Mouse (Mus musculus) forebrain, embryonic 12.5 days (tissue): ENCODE results near the gene Xab2. TPM values are rescaled to one million over a fixed set of nuclear protein-coding genes. Genes with fewer than 3 reads are reported as not detected.

Source experiments
- ATAC-seq: fragments of 200-750 bp; cut with Nextera tagmentation; 2 replicates; pipeline ENCODE4 v1.8.0; 2017; ENCODE audit warnings: moderate TSS enrichment; ENCODE audit not compliant: low FRiP score
- H3K27ac ChIP-seq: fragments of 300-500 bp; sonication (generic); 2 replicates; pipeline ENCODE4 v1.5.1; 2016; ENCODE audit warnings: mild to moderate bottlenecking
- H3K27me3 ChIP-seq: fragments of 300-500 bp; sonication (generic); 2 replicates; pipeline ENCODE4 v1.6.1; 2016; ENCODE audit warnings: mild to moderate bottlenecking
- H3K36me3 ChIP-seq: fragments of 300-500 bp; sonication (generic); replicated peaks from 2 replicates; pipeline ENCODE4 v1.6.1; 2016; ENCODE audit warnings: mild to moderate bottlenecking
- H3K4me1 ChIP-seq: fragments of 300-500 bp; sonication (generic); 2 replicates; pipeline ENCODE4 v1.6.1; 2016
- H3K4me2 ChIP-seq: fragments of 300-500 bp; sonication (generic); 2 replicates; pipeline ENCODE4 v1.6.1; 2016; ENCODE audit warnings: mild to moderate bottlenecking, moderate library complexity
- H3K4me3 ChIP-seq: fragments of 300-500 bp; sonication (generic); replicated peaks from 2 replicates; pipeline ENCODE4 v1.5.1; 2016; ENCODE audit warnings: mild to moderate bottlenecking
- H3K9ac ChIP-seq: fragments of 300-500 bp; sonication (generic); 2 replicates; pipeline ENCODE4 v1.6.1; 2016; ENCODE audit warnings: mild to moderate bottlenecking
- H3K9me3 ChIP-seq: fragments of 300-500 bp; sonication (generic); 2 replicates; pipeline ENCODE4 v1.6.1; 2016
- WGBS: fragments of 180-500 bp; shearing (Covaris S2); methylation state at CpG from one replicate; pipeline ENCODE4 v1.1.7; 2016; 5-methylcytosine and 5-hydroxymethylcytosine counted together
- polyA plus RNA-seq: library from polyadenylated mRNA; unstranded; fragments of >200 nt; fragmentation: Nextera tagmentation; extraction: Ambion mirVana; gene quantifications from 2 replicates; pipeline ENCODE4 v1.2.1, GENCODE M21; 2016

Xab2 gene
- polyA plus RNA-seq, 1 experiment from 2014 or later, result 65.8 TPM

DNA sequence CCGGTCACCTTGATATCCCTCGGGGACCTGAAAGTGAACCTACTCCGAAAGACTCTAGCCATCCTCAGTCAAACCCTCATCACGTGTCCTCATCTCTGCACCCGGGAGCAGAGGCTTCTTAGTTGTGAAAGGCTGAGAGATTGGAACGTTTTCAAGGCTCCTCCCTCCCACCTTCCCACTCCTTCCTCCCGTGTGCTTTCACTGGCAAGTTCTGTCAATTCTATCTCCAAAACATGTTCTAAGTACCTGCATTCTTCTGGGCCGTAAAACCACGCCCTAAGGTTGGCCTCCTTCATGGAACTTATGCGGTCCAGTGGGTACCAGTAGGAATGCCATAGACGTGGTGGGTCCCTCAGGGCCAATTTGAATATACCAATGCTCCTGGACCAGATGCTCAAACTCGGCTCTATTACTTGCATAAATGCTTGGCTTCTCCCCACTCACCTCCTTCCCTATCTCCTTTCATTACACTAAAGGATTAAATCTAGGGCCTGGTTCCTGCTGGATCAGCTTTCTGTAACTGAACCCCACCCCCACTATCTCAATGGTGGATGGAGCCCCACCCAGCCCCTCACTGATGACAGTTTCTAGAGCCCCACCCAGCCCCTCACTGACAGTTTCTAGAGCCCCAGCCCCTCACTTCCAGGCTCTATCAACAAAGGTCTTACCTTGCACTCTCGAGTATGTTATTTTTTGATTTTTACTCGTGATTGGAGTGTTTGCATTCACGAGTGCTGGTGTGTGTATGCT lies 44.7 kb downstream of the Xab2 start:
- Histone ChIP-seq H3K27ac (no peak overlapping the region), H3K36me3 (no peaks in the 10 kb centered on the region), H3K4me3 (no peak overlapping the region), H3K4me1 (no peaks in the 10 kb centered on the region), H3K9ac (no peak overlapping the region), H3K4me2 (no peak overlapping the region), H3K27me3 (no peaks in the 10 kb centered on the region), H3K9me3 (no peaks in the 10 kb centered on the region)
- no peak for ATAC-seq
- WGBS, result 80% methylated on average over 15 of the region's 15 CpGs

- 90% methylated on average over 3 of the region's 3 CpGs for WGBS
- Histone ChIP-seq H3K4me1 (no peaks in the 10 kb centered on the region), H3K4me2 (no peak overlapping the region), H3K36me3 (no peaks in the 10 kb centered on the region), H3K9me3 (no peaks in the 10 kb centered on the region), H3K9ac (no peak overlapping the region), H3K27me3 (no peaks in the 10 kb centered on the region), H3K4me3 (no peak overlapping the region), H3K27ac (no peak overlapping the region)
- no peak for ATAC-seq
Measured at GRCm38 (mm10) chr8:3574546-3574945, 46.6 kb downstream of the Xab2 start.

DNA sequence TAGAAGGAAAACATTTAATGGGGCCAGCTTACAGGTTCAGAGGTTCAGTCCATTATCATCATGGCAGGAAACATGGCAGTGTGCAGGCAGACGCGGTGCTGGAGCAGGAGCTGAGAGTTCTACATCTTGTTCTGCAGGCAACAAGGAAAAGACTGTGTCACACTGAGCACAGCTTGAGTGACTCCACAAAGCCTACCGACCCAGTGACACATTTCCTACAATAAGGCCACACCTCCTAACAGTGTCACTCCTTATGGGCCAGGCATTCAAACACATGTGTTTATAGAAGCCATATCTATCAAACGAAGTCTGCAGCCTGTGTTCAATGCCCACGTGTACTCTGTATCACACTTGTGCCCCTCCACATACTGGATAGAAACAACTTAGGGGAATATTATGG lies 51.3 kb downstream of the Xab2 start:
- no peaks in the 10 kb centered on the region for H3K9me3 ChIP-seq
- H3K4me2 ChIP-seq, result no peak overlapping the region
- peaks cover 18% of the 10 kb centered on the region for H3K4me1 ChIP-seq
- 93% methylated on average over 5 of the region's 5 CpGs for WGBS
- ATAC-seq, result no peak
- H3K4me3 ChIP-seq, result no peak overlapping the region
- H3K27me3 ChIP-seq, result no peaks in the 10 kb centered on the region
- H3K9ac ChIP-seq, result no peak overlapping the region
- no peak overlapping the region for H3K27ac ChIP-seq
- H3K36me3 ChIP-seq, result no peaks in the 10 kb centered on the region

DNA sequence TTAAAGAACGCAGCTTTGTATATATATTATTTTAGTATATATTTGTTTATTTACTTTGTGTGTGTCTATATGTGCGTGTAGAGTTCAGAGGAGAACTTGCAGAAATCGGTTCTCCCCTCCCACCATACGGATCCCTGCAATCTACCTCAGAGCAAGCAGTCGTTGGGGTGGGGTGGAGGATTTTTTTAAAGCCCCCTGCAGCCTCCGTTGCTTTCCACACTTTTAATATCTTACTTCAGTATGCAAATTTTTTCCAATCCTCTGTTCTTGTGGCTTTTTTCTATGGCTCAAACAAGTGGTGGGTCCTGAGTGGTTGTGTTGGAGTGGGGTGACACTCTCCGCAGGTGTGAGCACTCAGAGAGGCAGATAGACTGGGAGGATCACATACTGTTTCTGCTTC lies 52.7 kb downstream of the Xab2 start:
- peak overlapping the region; percentile 49 for H3K9ac ChIP-seq
- no peaks in the 10 kb centered on the region for H3K9me3 ChIP-seq
- peak overlapping the region; percentile 49 for H3K4me2 ChIP-seq
- no peaks in the 10 kb centered on the region for H3K27me3 ChIP-seq
- no peak overlapping the region; the same call in 1 of the 2 replicates for H3K27ac ChIP-seq
- H3K4me3 ChIP-seq, result peak overlapping the region; percentile 28
- no peak for ATAC-seq
- peaks cover 18% of the 10 kb centered on the region for H3K4me1 ChIP-seq
- H3K36me3 ChIP-seq, result no peaks in the 10 kb centered on the region
- WGBS, result 2% methylated on average over 7 of the region's 7 CpGs

DNA sequence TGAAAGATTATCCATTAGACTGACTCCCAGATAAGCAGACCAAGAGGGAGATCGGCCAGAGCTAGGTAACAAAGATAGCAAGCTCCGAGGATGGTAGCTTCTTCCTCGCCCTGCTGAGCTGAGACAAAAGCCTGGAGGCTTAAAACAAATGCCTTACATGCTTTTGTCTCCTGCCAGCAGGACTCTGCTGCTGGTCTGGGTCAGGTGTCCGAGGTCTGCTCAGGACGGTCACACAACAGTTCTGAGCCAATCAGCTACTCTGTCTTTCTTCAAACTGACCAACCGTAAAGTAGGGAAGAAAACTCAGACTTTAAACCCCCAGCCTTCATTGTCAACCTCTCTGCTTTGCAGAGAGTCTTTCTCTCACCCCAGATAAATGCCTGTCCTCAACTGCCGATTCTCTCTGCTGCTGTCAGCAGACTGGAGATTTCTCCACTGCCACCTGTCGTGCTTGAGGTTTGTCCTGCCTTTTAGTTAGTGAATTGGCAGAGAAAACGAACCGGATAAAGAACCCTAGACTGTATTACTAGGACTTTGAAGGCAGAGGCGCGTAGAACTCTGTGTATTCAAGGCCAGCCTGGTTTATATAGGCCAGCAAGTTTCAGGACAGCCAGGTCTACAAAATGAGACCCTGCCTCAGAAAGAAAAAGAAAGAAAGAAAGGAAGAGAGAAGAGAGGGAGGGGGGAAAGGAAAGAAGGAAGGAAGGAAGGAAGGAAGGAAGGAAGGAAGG lies 53.3 kb downstream of the Xab2 start, which contains the start of gene C330021F23Rik:
C330021F23Rik (plus strand) TSS at position 350 of the 731 bp plus-strand sequence.
- H3K4me2 ChIP-seq, result peak within 1 kb of the TSS; percentile 49
- ATAC-seq, result peak; percentile 85; the same call in 1 of the 2 replicates
- no peaks in the 10 kb centered on the region for H3K27me3 ChIP-seq
- H3K9ac ChIP-seq, result peak within 1 kb of the TSS; percentile 49
- peak within 1 kb of the TSS; percentile 59; the same call in 1 of the 2 replicates for H3K27ac ChIP-seq
- peak within 1 kb of the TSS; percentile 28 for H3K4me3 ChIP-seq
- under 1% methylated on average over 12 of the region's 12 CpGs for WGBS
- no peaks in the 10 kb centered on the region for H3K9me3 ChIP-seq
- peaks cover 18% of the 10 kb centered on the region for H3K4me1 ChIP-seq
- no peaks in the 10 kb centered on the region for H3K36me3 ChIP-seq

Other genes with a start within 250 kb of the Xab2 start
- gene Arhgef18, start 228.3 kb downstream of the Xab2 start, polyA plus RNA-seq, result 13.4 and 14.2 TPM in 2 replicates
- gene Pex11g, start 153.6 kb downstream of the Xab2 start, polyA plus RNA-seq, result 3.7 and 4.4 TPM in 2 replicates
- gene Tex45, start 150.5 kb downstream of the Xab2 start, polyA plus RNA-seq, result not detected in 2 replicates
- 69.3 and 78.4 TPM in 2 replicates for gene Zfp358, start 128.2 kb downstream of the Xab2 start, polyA plus RNA-seq
- gene Mcoln1, start 120.9 kb downstream of the Xab2 start, polyA plus RNA-seq, result 68.5 and 72.4 TPM in 2 replicates
- gene Pnpla6, start 105.9 kb downstream of the Xab2 start, polyA plus RNA-seq, result 22.7 and 24.2 TPM in 2 replicates
- 2.9 and 3.1 TPM in 2 replicates for gene C330021F23Rik, start 53.3 kb downstream of the Xab2 start, polyA plus RNA-seq
- 20.3 and 24.0 TPM in 2 replicates for gene Camsap3, start 34.0 kb downstream of the Xab2 start, polyA plus RNA-seq
- gene Pet100, start 232 bp upstream of the Xab2 start, polyA plus RNA-seq, result 115 and 121 TPM in 2 replicates
- gene Pcp2, start 4.2 kb upstream of the Xab2 start, polyA plus RNA-seq, result 0.43 TPM in 1 of 2 replicates, not detected in the other
- 28.7 and 29.3 TPM in 2 replicates for gene Stxbp2, start 9.6 kb upstream of the Xab2 start, polyA plus RNA-seq
- 0.32 and 0.46 TPM in 2 replicates for gene Retn, start 34.5 kb upstream of the Xab2 start, polyA plus RNA-seq
- gene Mcemp1, start 44.4 kb upstream of the Xab2 start, polyA plus RNA-seq, result 0.13 TPM in 1 of 2 replicates, not detected in the other
- 6.7 and 7.0 TPM in 2 replicates for gene Fcor, start 51.0 kb upstream of the Xab2 start, polyA plus RNA-seq
- 44.6 and 44.8 TPM in 2 replicates for gene Trappc5, start 55.0 kb upstream of the Xab2 start, polyA plus RNA-seq
- gene Fcer2a, start 72.9 kb upstream of the Xab2 start, polyA plus RNA-seq, result 0.35 and 0.89 TPM in 2 replicates
- gene Clec4g, start 99.3 kb upstream of the Xab2 start, polyA plus RNA-seq, result not detected in 2 replicates
- gene Cd209a, start 127.7 kb upstream of the Xab2 start, polyA plus RNA-seq, result not detected in 2 replicates
- gene Cd209e, start 233.0 kb upstream of the Xab2 start, polyA plus RNA-seq, result not detected in 2 replicates